Mouse (Mus musculus) intestine, embryonic 15.5 days (tissue): ENCODE results near the gene B9d1. TPM values are rescaled to one million over a fixed set of nuclear protein-coding genes. Genes with fewer than 3 reads are reported as not detected.

Source experiments
- ATAC-seq: fragments of 200-750 bp; cut with Nextera tagmentation; 2 replicates; pipeline ENCODE4 v1.8.0; 2017; ENCODE audit warnings: moderate TSS enrichment, moderate library complexity
- H3K27ac ChIP-seq: fragments of 300-500 bp; sonication (generic); 2 replicates; pipeline ENCODE4 v1.5.1; 2015; ENCODE audit warnings: mild to moderate bottlenecking, inconsistent platforms
- H3K27me3 ChIP-seq: fragments of 300-500 bp; sonication (generic); replicated peaks from 2 replicates; pipeline ENCODE4 v1.6.1; 2015; ENCODE audit warnings: inconsistent platforms
- H3K36me3 ChIP-seq: fragments of 300-500 bp; sonication (generic); 2 replicates; pipeline ENCODE4 v1.6.1; 2015; ENCODE audit warnings: inconsistent platforms
- H3K4me1 ChIP-seq: fragments of 300-500 bp; sonication (generic); replicated peaks from 2 replicates; pipeline ENCODE4 v1.6.1; 2015; ENCODE audit warnings: inconsistent platforms
- H3K4me2 ChIP-seq: fragments of 300-500 bp; sonication (generic); replicated peaks from 2 replicates; pipeline ENCODE4 v1.6.1; 2015; ENCODE audit warnings: mild to moderate bottlenecking, inconsistent platforms
- H3K4me3 ChIP-seq: fragments of 300-500 bp; sonication (generic); replicated peaks from 2 replicates; pipeline ENCODE4 v1.5.1; 2015; ENCODE audit warnings: inconsistent platforms
- H3K9ac ChIP-seq: fragments of 300-500 bp; sonication (generic); 2 replicates; pipeline ENCODE4 v1.6.1; 2015; ENCODE audit warnings: inconsistent platforms
- H3K9me3 ChIP-seq: fragments of 300-500 bp; sonication (generic); 2 replicates; pipeline ENCODE4 v1.6.1; 2016; ENCODE audit warnings: inconsistent platforms
- WGBS: fragments of 180-500 bp; shearing (Covaris S2); methylation state at CpG from one replicate; pipeline ENCODE4 v1.1.7; 2015; 5-methylcytosine and 5-hydroxymethylcytosine counted together
- polyA plus RNA-seq: library from polyadenylated mRNA; unstranded; fragments of >200 nt; fragmentation: Nextera tagmentation; extraction: Ambion mirVana; gene quantifications from 2 replicates; pipeline ENCODE4 v1.2.1, GENCODE M21; 2015

Gene B9d1
- polyA plus RNA-seq, 1 experiment from 2014 or later = 20.9 TPM

DNA sequence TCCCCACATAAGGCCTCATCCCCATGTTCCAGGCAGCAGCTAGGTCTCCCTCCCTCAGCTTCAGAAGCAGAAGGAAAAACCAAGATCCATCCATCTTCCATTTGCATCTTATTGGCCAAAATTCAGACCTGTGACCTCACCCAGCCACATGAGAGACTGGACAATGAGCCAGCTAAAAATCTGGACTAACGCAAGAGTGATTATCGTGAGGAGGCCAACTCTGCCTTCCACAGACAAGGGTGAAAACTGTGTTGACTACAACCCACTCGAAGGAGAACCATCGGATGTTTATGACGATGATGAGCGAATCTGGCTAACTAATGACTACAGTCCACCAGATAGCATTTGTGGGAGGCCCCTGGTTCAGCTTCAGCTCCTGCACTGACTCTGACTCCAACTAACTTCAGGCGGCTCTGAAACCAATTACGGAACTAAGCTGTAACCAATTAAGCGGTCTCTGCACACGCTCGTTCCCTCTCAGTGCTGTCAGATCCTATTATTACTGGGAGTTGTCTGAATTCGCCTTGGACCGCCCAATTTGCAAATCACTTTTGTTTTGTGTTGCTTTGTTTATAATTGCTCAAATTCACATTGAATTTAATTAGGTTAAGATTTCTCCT lies 21.6 kb upstream of the B9d1 start:
- H3K9ac ChIP-seq = no peak overlapping the region
- H3K4me1 ChIP-seq = peaks cover 30% of the 10 kb centered on the region
- H3K9me3 ChIP-seq = no peaks in the 10 kb centered on the region
- ATAC-seq = no peak
- no peaks in the 10 kb centered on the region for H3K27me3 ChIP-seq
- 0 out of 2 replicates have a peak, but pooled peaks cover 4% of the 10 kb centered on the region for H3K36me3 ChIP-seq
- H3K27ac ChIP-seq = peak overlapping the region; percentile 97; the same call in 1 of the 2 replicates
- H3K4me2 ChIP-seq = no peak overlapping the region
- H3K4me3 ChIP-seq = no peak overlapping the region
- 78% methylated on average over 13 of the region's 13 CpGs for WGBS

DNA sequence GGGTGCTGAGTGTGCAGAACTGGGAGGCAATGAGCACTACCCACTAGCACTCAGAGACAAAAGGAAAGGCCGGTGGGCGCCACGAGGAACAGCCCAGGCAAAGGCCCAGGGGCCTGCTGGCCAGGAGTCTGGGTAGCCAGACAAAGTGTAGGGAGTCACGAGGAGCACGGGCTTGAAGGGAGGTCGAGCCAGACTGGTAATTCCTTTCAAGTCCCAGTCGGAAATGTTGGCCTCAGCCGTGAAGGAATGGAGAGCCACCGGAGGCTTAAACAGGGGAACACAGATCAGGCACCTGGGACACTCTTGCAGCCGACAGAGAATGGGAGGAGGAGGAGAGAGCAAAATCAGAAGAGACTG lies 20.7 kb upstream of the B9d1 start:
- ATAC-seq = no peak
- Histone ChIP-seq H3K36me3 (peaks cover 9% of the 10 kb centered on the region; the same call in 1 of the 2 replicates), H3K9me3 (no peaks in the 10 kb centered on the region), H3K4me2 (peak overlapping the region; percentile 63), H3K4me3 (0 out of 2 replicates have a peak overlapping the region, but pooled peaks have one; percentile 38), H3K27me3 (no peaks in the 10 kb centered on the region), H3K9ac (peak overlapping the region; percentile 39; the same call in 1 of the 2 replicates), H3K27ac (peak overlapping the region; percentile 97), H3K4me1 (peaks cover 30% of the 10 kb centered on the region)
- WGBS = 31% methylated on average over 10 of the region's 10 CpGs

DNA sequence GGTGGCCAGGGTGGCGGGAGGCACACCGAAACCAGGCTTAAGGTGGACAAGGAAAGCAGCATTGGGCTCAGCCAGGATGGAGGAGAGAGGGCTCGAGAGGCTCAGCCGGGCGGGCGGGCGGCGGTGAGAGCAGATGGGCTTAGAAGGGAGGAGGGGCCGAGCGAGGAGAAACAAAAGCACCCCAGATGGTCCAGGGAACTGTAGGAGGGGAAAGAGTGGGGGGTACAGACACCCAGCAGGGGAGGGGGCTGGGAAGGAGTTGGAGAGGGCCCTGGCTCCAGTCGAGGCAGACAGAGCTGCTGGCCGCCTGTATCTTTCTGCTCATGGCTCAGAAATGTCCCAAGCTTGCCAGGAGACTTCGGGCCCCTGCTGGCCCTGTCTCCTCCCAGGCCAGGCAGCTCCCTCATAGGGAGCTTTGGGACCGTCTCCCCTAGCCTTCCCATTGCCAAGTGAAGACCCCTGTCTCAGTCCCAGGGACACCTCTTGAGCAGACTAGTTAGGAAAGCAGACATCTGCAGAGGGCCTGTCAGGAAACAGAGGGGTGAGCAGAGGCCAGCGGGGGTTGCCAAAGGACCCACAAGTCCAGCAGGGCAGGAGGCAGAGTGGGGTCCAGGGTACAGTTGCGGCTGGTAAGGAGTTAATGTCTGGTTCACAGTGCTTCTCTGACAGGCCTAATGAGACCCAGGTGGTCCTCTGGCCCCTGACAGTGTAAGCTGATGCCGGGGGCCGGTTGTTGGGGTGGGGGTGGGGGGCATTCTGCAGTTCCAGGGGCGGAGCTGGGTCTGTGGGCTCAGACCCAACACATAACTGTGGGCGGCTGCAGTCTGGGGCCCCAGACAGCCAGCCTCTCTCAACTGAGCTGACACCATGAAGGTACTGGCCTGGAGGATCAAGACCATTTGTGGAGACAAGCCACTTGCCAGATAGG lies 20.1 kb upstream of the B9d1 start, which contains the start of gene Mfap4:
Mfap4 (plus strand) TSS at position 819 of the 928 bp plus-strand sequence.
- Histone ChIP-seq H3K36me3 (peaks cover 15% of the 10 kb centered on the region; the same call in 1 of the 2 replicates), H3K4me1 (peaks cover 30% of the 10 kb centered on the region), H3K9ac (peak within 1 kb of the TSS; percentile 40), H3K4me3 (peak within 1 kb of the TSS; percentile 38), H3K4me2 (peak within 1 kb of the TSS; percentile 63), H3K9me3 (no peaks in the 10 kb centered on the region), H3K27ac (peak within 1 kb of the TSS; percentile 97), H3K27me3 (no peaks in the 10 kb centered on the region)
- WGBS = 24% methylated on average over 20 of the region's 20 CpGs
- peak; percentile 87 for ATAC-seq

GRCm38 (mm10) chr11:61485541-61486457 lies 19.1 kb upstream of the B9d1 start:
- Histone ChIP-seq H3K27me3 (no peaks in the 10 kb centered on the region), H3K4me2 (peak overlapping the region; percentile 63), H3K4me3 (peak overlapping the region; percentile 38), H3K36me3 (peaks cover 24% of the 10 kb centered on the region), H3K9ac (peak overlapping the region; percentile 40), H3K9me3 (no peaks in the 10 kb centered on the region), H3K27ac (peak overlapping the region; percentile 97), H3K4me1 (peaks cover 33% of the 10 kb centered on the region)
- 45% methylated on average over 22 of the region's 22 CpGs for WGBS
- no peak for ATAC-seq

GRCm38 (mm10) chr11:61486458-61487219 lies 18.3 kb upstream of the B9d1 start:
- Histone ChIP-seq H3K4me2 (peak overlapping the region; percentile 63), H3K36me3 (peaks cover 33% of the 10 kb centered on the region), H3K4me1 (peaks cover 36% of the 10 kb centered on the region), H3K9ac (peak overlapping the region; percentile 40; the same call in 1 of the 2 replicates), H3K4me3 (peak overlapping the region; percentile 38), H3K27ac (peak overlapping the region; percentile 97), H3K9me3 (no peaks in the 10 kb centered on the region), H3K27me3 (no peaks in the 10 kb centered on the region)
- no peak for ATAC-seq
- WGBS = 77% methylated on average over 14 of the region's 14 CpGs

DNA sequence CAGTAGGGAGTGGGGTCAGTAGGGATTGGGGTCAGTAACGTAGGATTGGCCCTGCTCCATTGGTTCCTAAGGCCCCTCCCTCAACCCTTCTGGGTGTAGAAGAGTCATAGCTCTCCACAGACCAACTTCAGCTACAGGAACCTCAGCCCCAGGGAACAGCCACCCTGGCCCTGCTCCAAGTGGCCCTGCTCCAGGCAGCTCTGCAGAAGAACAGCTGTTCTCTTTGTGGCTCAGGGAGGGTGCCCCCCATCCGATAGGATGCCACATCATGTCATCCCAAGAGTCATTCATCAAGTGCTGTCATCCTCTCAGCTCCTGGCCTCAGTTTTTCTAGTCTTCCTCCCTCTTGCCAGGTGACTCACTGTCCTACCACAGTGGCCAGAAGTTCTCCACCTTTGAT lies 17.5 kb upstream of the B9d1 start:
- 0 out of 2 replicates have a peak, but pooled peaks have one; percentile 19 for ATAC-seq
- Histone ChIP-seq H3K27ac (0 out of 2 replicates have a peak overlapping the region, but pooled peaks have one; percentile 22), H3K36me3 (peaks cover 33% of the 10 kb centered on the region), H3K9me3 (no peaks in the 10 kb centered on the region), H3K4me3 (no peak overlapping the region), H3K4me1 (peaks cover 33% of the 10 kb centered on the region), H3K27me3 (no peaks in the 10 kb centered on the region), H3K4me2 (peak overlapping the region; percentile 63), H3K9ac (no peak overlapping the region)
- 33% methylated on average over 2 of the region's 2 CpGs for WGBS

GRCm38 (mm10) chr11:61487936-61488335 lies 17.0 kb upstream of the B9d1 start:
- ATAC-seq = no peak
- peaks cover 33% of the 10 kb centered on the region for H3K36me3 ChIP-seq
- H3K4me1 ChIP-seq = peaks cover 37% of the 10 kb centered on the region
- H3K27me3 ChIP-seq = no peaks in the 10 kb centered on the region
- H3K4me2 ChIP-seq = peak overlapping the region; percentile 63; the same call in 1 of the 2 replicates
- H3K27ac ChIP-seq = 0 out of 2 replicates have a peak overlapping the region, but pooled peaks have one; percentile 22
- H3K4me3 ChIP-seq = no peak overlapping the region
- H3K9me3 ChIP-seq = no peaks in the 10 kb centered on the region
- 88% methylated on average over 7 of the region's 7 CpGs for WGBS
- no peak overlapping the region for H3K9ac ChIP-seq

GRCm38 (mm10) chr11:61489085-61489484 lies 15.9 kb upstream of the B9d1 start:
- H3K27ac ChIP-seq = no peak overlapping the region
- WGBS = 82% methylated on average over 2 of the region's 2 CpGs
- no peak overlapping the region for H3K9ac ChIP-seq
- H3K4me2 ChIP-seq = no peak overlapping the region
- ATAC-seq = no peak
- peaks cover 42% of the 10 kb centered on the region for H3K4me1 ChIP-seq
- H3K9me3 ChIP-seq = no peaks in the 10 kb centered on the region
- peaks cover 33% of the 10 kb centered on the region for H3K36me3 ChIP-seq
- H3K4me3 ChIP-seq = no peak overlapping the region
- no peaks in the 10 kb centered on the region for H3K27me3 ChIP-seq

GRCm38 (mm10) chr11:61489874-61490273 lies 15.1 kb upstream of the B9d1 start:
- Histone ChIP-seq H3K27ac (no peak overlapping the region), H3K9me3 (no peaks in the 10 kb centered on the region), H3K27me3 (no peaks in the 10 kb centered on the region), H3K36me3 (peaks cover 33% of the 10 kb centered on the region), H3K4me3 (no peak overlapping the region), H3K4me2 (no peak overlapping the region), H3K4me1 (peaks cover 34% of the 10 kb centered on the region), H3K9ac (no peak overlapping the region)
- ATAC-seq = no peak
- WGBS = 86% methylated on average over 8 of the region's 8 CpGs

DNA sequence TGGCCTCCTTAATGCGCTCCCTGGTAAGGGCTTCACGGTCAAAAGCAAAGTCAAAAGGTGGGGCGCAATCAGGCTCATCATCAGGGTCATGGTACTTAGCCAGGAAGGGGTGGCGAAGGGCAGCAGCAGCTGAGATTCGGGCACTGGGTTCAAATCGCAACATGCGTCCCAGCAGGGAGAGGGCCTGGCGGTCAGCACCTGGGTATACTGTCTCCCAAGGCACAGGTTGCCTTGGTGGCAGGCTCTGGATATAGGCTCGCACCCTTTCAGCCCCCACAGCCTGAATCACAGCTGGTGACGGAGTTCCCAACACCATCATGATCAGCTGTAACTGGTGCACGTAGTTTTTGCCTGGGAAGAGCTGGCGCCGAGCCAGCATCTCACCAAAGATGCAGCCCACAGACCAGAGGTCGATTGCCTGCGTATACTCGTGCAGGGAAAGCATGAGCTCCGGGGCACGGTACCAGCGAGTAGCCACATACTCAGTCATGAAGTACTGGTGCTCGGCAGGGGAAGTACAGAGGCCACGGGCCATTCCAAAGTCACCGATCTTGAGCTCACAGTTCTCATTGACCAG lies 13.9 kb upstream of the B9d1 start:
- peaks cover 33% of the 10 kb centered on the region for H3K36me3 ChIP-seq
- no peak overlapping the region for H3K9ac ChIP-seq
- H3K4me3 ChIP-seq = no peak overlapping the region
- no peak for ATAC-seq
- no peaks in the 10 kb centered on the region for H3K27me3 ChIP-seq
- WGBS = 87% methylated on average over 22 of the region's 22 CpGs
- peaks cover 32% of the 10 kb centered on the region for H3K4me1 ChIP-seq
- no peaks in the 10 kb centered on the region for H3K9me3 ChIP-seq
- H3K27ac ChIP-seq = no peak overlapping the region
- H3K4me2 ChIP-seq = no peak overlapping the region
